Mouse (Mus musculus) testis, adult 2 months (tissue): ENCODE measurements around the gene Chrnb1.

Experiments
- CTCF ChIP-seq: fragments of 200-500 bp; IDR thresholded peaks from 2 replicates; pipeline ENCODE4 v1.5.1; 2012; ENCODE audit warnings: low read depth, mild to moderate bottlenecking, inconsistent platforms, low read length, moderate library complexity; ENCODE audit not compliant: control insufficient read depth, insufficient read depth, insufficient replicate concordance
- POLR2A ChIP-seq: fragments of 200-500 bp; IDR thresholded peaks from 2 replicates; pipeline ENCODE4 v1.6.1; 2012; ENCODE audit warnings: low read depth, mild to moderate bottlenecking, inconsistent platforms, low read length, moderate library complexity; ENCODE audit not compliant: control insufficient read depth

DNA sequence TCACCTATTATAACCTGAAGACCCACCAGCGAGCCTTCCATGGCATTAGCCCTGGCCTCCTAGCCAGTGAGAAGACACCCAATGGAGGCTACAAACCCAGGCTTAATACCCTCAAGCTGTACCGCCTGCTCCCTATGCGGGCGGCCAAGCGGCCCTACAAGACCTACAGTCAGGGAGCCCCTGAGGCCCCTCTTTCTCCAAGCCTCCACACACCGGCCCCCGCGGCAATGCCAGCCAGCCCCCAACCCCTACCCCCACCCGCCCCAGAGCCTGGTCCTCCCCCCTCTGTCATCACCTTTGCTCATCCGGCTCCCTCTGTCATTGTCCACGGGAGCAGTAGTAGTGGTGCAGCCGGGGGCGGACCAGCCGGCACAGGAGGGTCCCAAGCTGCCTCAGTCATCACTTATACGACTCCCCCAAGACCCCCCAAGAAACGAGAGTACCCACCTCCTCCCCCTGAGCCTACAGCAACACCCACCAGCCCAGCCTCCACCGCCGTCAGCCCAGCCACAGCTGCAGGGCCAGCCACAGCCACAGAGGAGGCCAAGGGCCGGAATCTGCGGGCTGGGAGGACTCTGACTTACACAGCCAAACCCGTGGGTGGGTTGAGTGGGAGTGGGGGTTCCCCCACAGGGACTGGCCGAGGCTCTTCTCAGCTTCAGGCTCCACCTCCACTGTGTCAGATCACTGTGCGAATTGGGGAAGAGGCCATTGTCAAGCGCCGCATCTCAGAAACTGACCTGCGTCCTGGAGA lies 18.1 kb downstream of the Chrnb1 start:
- no peak for TF ChIP-seq CTCF
- TF ChIP-seq POLR2A, result no peak
